ENCODE assay signal across 8 mouse cellular contexts in genomic region chr17:25127079-25127478, GRCm38 (mm10). TPM values are rescaled to one million over a fixed set of nuclear protein-coding genes. Genes with fewer than 3 reads are reported as not detected.
DNase-seq lines count a peak whose midpoint lies in the region; ATAC-seq lines count a peak whose summit lies in the region.

No protein-coding gene starts in this region.

- H3K4me3 ChIP-seq in intestine, embryonic 14.5 days (ENCODE audit: low read depth, low read length) = no peak overlapping the region
- H3K4me3 ChIP-seq in intestine, embryonic 16.5 days (ENCODE audit: low read length) = no peak overlapping the region
- H3K4me3 ChIP-seq in heart, embryonic 14.5 days (ENCODE audit: control insufficient read depth in 1 of 2, insufficient read depth in 1 of 2, low read depth in 1 of 2, low read length in 2 of 2) = no peak overlapping the region

- no peaks in the 10 kb centered on the region for H3K4me1 ChIP-seq in intestine, embryonic 14.5 days (replicated peaks; ENCODE audit: control insufficient read depth, insufficient read depth, low read length)
- H3K4me1 ChIP-seq in intestine, embryonic 16.5 days (ENCODE audit: control insufficient read depth, insufficient read depth, low read length) = no peaks in the 10 kb centered on the region
- H3K4me1 ChIP-seq in heart, embryonic 14.5 days (ENCODE audit: control insufficient read depth in 2 of 2, insufficient read depth in 2 of 2, low read length in 2 of 2) = no peaks in the 10 kb centered on the region

- DNase-seq in intestine, embryonic 14.5 days (ENCODE audit: low spot score) = no peak
- peak; percentile 83 for DNase-seq in ZHBTc4 (ENCODE audit: low read depth, low spot score)
- DNase-seq in retina, embryonic 14.5 days (ENCODE audit: low spot score) = peak; percentile 16
- DNase-seq in ovary, postnatal 14 days (ENCODE audit: low spot score) = no peak
- no peak for DNase-seq in cerebellum, postnatal 36 days

- ATAC-seq in intestine, embryonic 14.5 days (replicated peaks; ENCODE audit: low FRiP score, low TSS enrichment, low read depth) = 0 out of 2 replicates have a peak, but pooled peaks have one; percentile 43
- ATAC-seq in intestine, embryonic 16.5 days = no peak; the same call in 1 of the 2 replicates
- peak; percentile 66 for ATAC-seq in heart, embryonic 14.5 days (ENCODE audit: insufficient number of reproducible peaks, insufficient read depth, low FRiP score, low read depth)
- ATAC-seq in frontal cortex, adult (ENCODE audit: low TSS enrichment) = no peak

- 54% methylated on average over 8 of the region's 8 CpGs for WGBS in intestine, embryonic 14.5 days
- WGBS in intestine, embryonic 16.5 days = 48% methylated on average over 8 of the region's 8 CpGs
- WGBS in heart, embryonic 14.5 days = 10% methylated on average over 8 of the region's 8 CpGs

- no peak overlapping the region for H3K9ac ChIP-seq in intestine, embryonic 14.5 days (ENCODE audit: low read length)
- no peak overlapping the region for H3K9ac ChIP-seq in intestine, embryonic 16.5 days (ENCODE audit: low read depth, low read length)
- no peak overlapping the region for H3K9ac ChIP-seq in heart, embryonic 14.5 days (ENCODE audit: low read length)

- no peaks in the 10 kb centered on the region for H3K9me3 ChIP-seq in intestine, embryonic 14.5 days (ENCODE audit: control insufficient read depth, low read length)
- no peaks in the 10 kb centered on the region for H3K9me3 ChIP-seq in intestine, embryonic 16.5 days (ENCODE audit: control insufficient read depth, low read length)
- no peaks in the 10 kb centered on the region for H3K9me3 ChIP-seq in heart, embryonic 14.5 days (ENCODE audit: control insufficient read depth, low read length)

- no peak overlapping the region for H3K27ac ChIP-seq in intestine, embryonic 14.5 days (ENCODE audit: low read depth)
- H3K27ac ChIP-seq in intestine, embryonic 16.5 days (ENCODE audit: low read length) = no peak overlapping the region
- no peak overlapping the region for H3K27ac ChIP-seq in heart, embryonic 14.5 days (replicated peaks in 1 of 2; ENCODE audit: control insufficient read depth in 1 of 2, insufficient read depth in 1 of 2, low read depth in 2 of 2, low read length in 2 of 2)

- no peak overlapping the region for H3K4me2 ChIP-seq in intestine, embryonic 14.5 days (ENCODE audit: low read length)
- H3K4me2 ChIP-seq in intestine, embryonic 16.5 days (ENCODE audit: low read depth, low read length) = no peak overlapping the region
- H3K4me2 ChIP-seq in heart, embryonic 14.5 days (ENCODE audit: low read length) = peak overlapping the region; percentile 4; the same call in 1 of the 2 replicates

- H3K36me3 ChIP-seq in intestine, embryonic 14.5 days (ENCODE audit: control insufficient read depth, insufficient read depth, low read length) = no peaks in the 10 kb centered on the region
- H3K36me3 ChIP-seq in intestine, embryonic 16.5 days (ENCODE audit: control insufficient read depth, insufficient read depth, low read length) = no peaks in the 10 kb centered on the region
- H3K36me3 ChIP-seq in heart, embryonic 14.5 days (ENCODE audit: control insufficient read depth, insufficient read depth, low read length) = no peaks in the 10 kb centered on the region

- H3K27me3 ChIP-seq in intestine, embryonic 14.5 days (replicated peaks; ENCODE audit: control insufficient read depth, insufficient read depth, low read length) = no peaks in the 10 kb centered on the region
- H3K27me3 ChIP-seq in intestine, embryonic 16.5 days (replicated peaks; ENCODE audit: control insufficient read depth, insufficient read depth, low read length) = no peaks in the 10 kb centered on the region
- no peaks in the 10 kb centered on the region for H3K27me3 ChIP-seq in heart, embryonic 14.5 days (ENCODE audit: control insufficient read depth, insufficient read depth, low read length)

RNA-seq across cellular contexts. Expression of gene Clcn7, which starts 6.1 kb away (rescaled TPM):
- 20.0 and 22.0 TPM in 2 replicates for polyA plus RNA-seq in intestine, embryonic 14.5 days (2014; fragmentation: Nextera tagmentation; extraction: Ambion mirVana)
- polyA plus RNA-seq in intestine, embryonic 16.5 days (2015; fragmentation: Nextera tagmentation; extraction: Ambion mirVana) = 21.8 and 23.5 TPM in 2 replicates
- 16.4 and 17.2 TPM in 2 replicates for polyA plus RNA-seq in heart, embryonic 14.5 days (2014; fragmentation: Nextera tagmentation; extraction: Ambion mirVana)

RNA-seq across cellular contexts. Expression of gene Ptx4, which starts 6.5 kb away (rescaled TPM):
- not detected in 2 replicates for polyA plus RNA-seq in intestine, embryonic 14.5 days (2014; fragmentation: Nextera tagmentation; extraction: Ambion mirVana)
- 0.20 and 0.24 TPM in 2 replicates for polyA plus RNA-seq in intestine, embryonic 16.5 days (2015; fragmentation: Nextera tagmentation; extraction: Ambion mirVana)
- 0.14 and 0.44 TPM in 2 replicates for polyA plus RNA-seq in heart, embryonic 14.5 days (2014; fragmentation: Nextera tagmentation; extraction: Ambion mirVana)

RNA-seq across cellular contexts. Expression of gene Telo2, which starts 11.3 kb away (rescaled TPM):
- 36.7 and 42.3 TPM in 2 replicates for polyA plus RNA-seq in intestine, embryonic 14.5 days (2014; fragmentation: Nextera tagmentation; extraction: Ambion mirVana)
- polyA plus RNA-seq in intestine, embryonic 16.5 days (2015; fragmentation: Nextera tagmentation; extraction: Ambion mirVana) = 32.1 and 32.3 TPM in 2 replicates
- 19.3 and 27.8 TPM in 2 replicates for polyA plus RNA-seq in heart, embryonic 14.5 days (2014; fragmentation: Nextera tagmentation; extraction: Ambion mirVana)

RNA-seq across cellular contexts. Expression of gene Ccdc154, which starts 35.2 kb away (rescaled TPM):
- 0.07 TPM in 2 replicates for polyA plus RNA-seq in intestine, embryonic 14.5 days (2014; fragmentation: Nextera tagmentation; extraction: Ambion mirVana)
- polyA plus RNA-seq in intestine, embryonic 16.5 days (2015; fragmentation: Nextera tagmentation; extraction: Ambion mirVana) = 0.15 and 0.18 TPM in 2 replicates
- not detected in 2 replicates for polyA plus RNA-seq in heart, embryonic 14.5 days (2014; fragmentation: Nextera tagmentation; extraction: Ambion mirVana)

RNA-seq across cellular contexts. Expression of gene Tmem204, which starts 43.7 kb away (rescaled TPM):
- polyA plus RNA-seq in intestine, embryonic 14.5 days (2014; fragmentation: Nextera tagmentation; extraction: Ambion mirVana) = 23.5 and 24.2 TPM in 2 replicates
- polyA plus RNA-seq in intestine, embryonic 16.5 days (2015; fragmentation: Nextera tagmentation; extraction: Ambion mirVana) = 22.2 and 25.8 TPM in 2 replicates
- 19.5 and 23.4 TPM in 2 replicates for polyA plus RNA-seq in heart, embryonic 14.5 days (2014; fragmentation: Nextera tagmentation; extraction: Ambion mirVana)

Comparison
In these comparisons a context has a peak if more than half of its experiments do, and no peak if none do; other contexts are left out.
1. ATAC-seq: peak in intestine, embryonic 14.5 days (single experiment) and heart, embryonic 14.5 days (single experiment); none in intestine, embryonic 16.5 days (single experiment) and frontal cortex, adult (single experiment).
2. DNase-seq: peak in ZHBTc4 (single experiment) and retina, embryonic 14.5 days (single experiment); none in intestine, embryonic 14.5 days (single experiment), ovary, postnatal 14 days (single experiment) and cerebellum, postnatal 36 days (0 of 2).